17 mouse cellular contexts compared by ENCODE assay signal in genomic region chr4:45550970-45551369, GRCm38 (mm10).
"Had no signal": no experiment of that assay in that cellular context is flagged by ENCODE, and none has a peak within 500 bp of the region (broad histone marks: within the 10 kb centered on the region; RNA-seq: fewer than 3 reads in every experiment).

No protein-coding gene starts in this region.

- H3K4me3 ChIP-seq: layer of hippocampus, adult 2 months; left cerebral cortex, adult 2 months; liver, embryonic 13.5 days; neural tube, embryonic 12.5 days; stomach, embryonic 15.5 days had no signal

- H3K27ac ChIP-seq: kidney, postnatal 0 days; layer of hippocampus, adult 2 months; left cerebral cortex, adult 2 months; liver, embryonic 13.5 days; neural tube, embryonic 12.5 days; stomach, embryonic 15.5 days had no signal

- H3K9me3 ChIP-seq: liver, embryonic 13.5 days; neural tube, embryonic 12.5 days; stomach, embryonic 15.5 days had no signal

- H3K36me3 ChIP-seq: liver, embryonic 13.5 days; neural tube, embryonic 12.5 days; stomach, embryonic 15.5 days had no signal

- DNase-seq: kidney, adult 2 months; kidney, postnatal 25 days; layer of hippocampus, adult 9-11 months; liver, embryonic 13.5 days; lung, adult 2 months; lung, postnatal 14 days; lung, postnatal 4 days; retina, postnatal 1 day; right cerebral cortex, postnatal 25 days; spleen, adult 18-20 months; thymus, postnatal 25 days had no signal

- H3K27me3 ChIP-seq: liver, embryonic 13.5 days; neural tube, embryonic 12.5 days; stomach, embryonic 15.5 days had no signal

- H3K4me1 ChIP-seq: liver, embryonic 13.5 days; stomach, embryonic 15.5 days had no signal

- H3K9ac ChIP-seq: liver, embryonic 13.5 days; neural tube, embryonic 12.5 days; stomach, embryonic 15.5 days had no signal

- ATAC-seq: midbrain, embryonic 16.5 days had no signal

- H3K4me2 ChIP-seq: liver, embryonic 13.5 days; neural tube, embryonic 12.5 days; stomach, embryonic 15.5 days had no signal
